Mouse (Mus musculus) MEL (cell line): ENCODE measurements around the gene Tbc1d9. TPM values are rescaled to one million over a fixed set of nuclear protein-coding genes. Genes with fewer than 3 reads are reported as not detected.

ENCODE experiments used
- DNase-seq: peaks from one replicate; pipeline ENCODE4 v3.0.0; 2011; ENCODE audit warnings: low read depth, low spot score
- H3K27ac ChIP-seq: 2 replicates; pipeline ENCODE4 v1.5.1; 2012; ENCODE audit warnings: low read depth, mild to moderate bottlenecking, control low read depth, low read length, moderate library complexity; ENCODE audit not compliant: control insufficient read depth
- H3K27me3 ChIP-seq, 2 experiments: fragments of 150-350 bp in 1 of 2; sonication (generic) in 1 of 2; 2 replicates each; pipeline ENCODE4 v1.6.1; 2012; ENCODE audit warnings: low read length in 2 of 2, mild to moderate bottlenecking in 2 of 2, improper control_type of control experiment in 1 of 2, moderate library complexity in 1 of 2; ENCODE audit not compliant: insufficient read depth in 2 of 2, control insufficient read depth in 1 of 2
- H3K36me3 ChIP-seq, 2 experiments: 2 replicates each; pipeline ENCODE4 v1.6.1; 2012 to 2014; ENCODE audit warnings: low read length in 2 of 2, improper control_type of control experiment in 1 of 2, inconsistent platforms in 1 of 2, mild to moderate bottlenecking in 1 of 2; ENCODE audit not compliant: insufficient read depth in 2 of 2, control insufficient read depth in 1 of 2
- H3K4me1 ChIP-seq, 2 experiments: fragments of 150-350 bp in 1 of 2; sonication (generic) in 1 of 2; 2 replicates each; pipeline ENCODE4 v1.6.1; 2012; ENCODE audit warnings: low read length in 2 of 2, improper control_type of control experiment in 1 of 2, mild to moderate bottlenecking in 1 of 2; ENCODE audit not compliant: insufficient read depth in 2 of 2, control insufficient read depth in 1 of 2
- H3K4me3 ChIP-seq, 2 experiments: fragments of 150-350 bp in 1 of 2; sonication (generic) in 1 of 2; 2 replicates each; pipeline ENCODE4 v1.5.1; 2012; ENCODE audit warnings: low read depth in 2 of 2, low read length in 2 of 2, mild to moderate bottlenecking in 2 of 2, moderate library complexity in 2 of 2, control low read depth in 1 of 2, improper control_type of control experiment in 1 of 2; ENCODE audit not compliant: control insufficient read depth in 1 of 2, insufficient read depth in 1 of 2
- H3K79me2 ChIP-seq: 2 replicates; pipeline ENCODE4 v1.6.1; 2012; ENCODE audit warnings: mild to moderate bottlenecking, low read length, moderate library complexity; ENCODE audit not compliant: control insufficient read depth, poor library complexity, insufficient read depth
- H3K9ac ChIP-seq: 2 replicates; pipeline ENCODE4 v1.6.1; 2012; ENCODE audit warnings: low read depth, mild to moderate bottlenecking, control low read depth, low read length, moderate library complexity; ENCODE audit not compliant: control insufficient read depth, poor library complexity, severe bottlenecking
- H3K9me3 ChIP-seq: fragments of 150-350 bp; sonication (generic); replicated peaks from 2 replicates; pipeline ENCODE4 v1.6.1; 2012; ENCODE audit warnings: mild to moderate bottlenecking, low read length, improper control_type of control experiment, moderate library complexity; ENCODE audit not compliant: insufficient read depth
- CHD1 ChIP-seq: IDR thresholded peaks from 2 replicates; pipeline ENCODE4 v1.6.1; 2012; ENCODE audit warnings: low read depth, mild to moderate bottlenecking, inconsistent platforms, low read length, improper control_type of control experiment
- CHD2 ChIP-seq: IDR thresholded peaks from 2 replicates; pipeline ENCODE4 v1.6.1; 2011; ENCODE audit warnings: low read length, improper control_type of control experiment
- CTCF ChIP-seq, 3 experiments: IDR thresholded peaks in 2 of 3; conservative IDR thresholded peaks in 1 of 3; 2 replicates each; pipeline ENCODE4 v1.5.1; 2011 to 2012; ENCODE audit warnings: low read length in 3 of 3, low read depth in 2 of 3, mild to moderate bottlenecking in 2 of 3, improper control_type of control experiment in 1 of 3, inconsistent platforms in 1 of 3, mixed read lengths in 1 of 3, moderate library complexity in 1 of 3; ENCODE audit not compliant: control insufficient read depth in 1 of 3, insufficient read depth in 1 of 3, poor library complexity in 1 of 3, severe bottlenecking in 1 of 3
- E2F4 ChIP-seq: IDR thresholded peaks from 2 replicates; pipeline ENCODE4 v1.6.1; 2011; ENCODE audit warnings: low read depth, low read length, improper control_type of control experiment, borderline replicate concordance
- ELF1 ChIP-seq: IDR thresholded peaks from 2 replicates; pipeline ENCODE4 v1.6.1; 2014; ENCODE audit warnings: low read depth, mild to moderate bottlenecking, inconsistent platforms, low read length, improper control_type of control experiment, moderate library complexity
- EP300 ChIP-seq, 2 experiments: IDR thresholded peaks; 2 replicates each; pipeline ENCODE4 v1.6.1; 2011; ENCODE audit warnings: improper control_type of control experiment in 2 of 2, low read length in 2 of 2, low read depth in 1 of 2, mild to moderate bottlenecking in 1 of 2
- ETS1 ChIP-seq: IDR thresholded peaks from 2 replicates; pipeline ENCODE4 v1.6.1; 2012; ENCODE audit warnings: low read depth, mild to moderate bottlenecking, inconsistent platforms, low read length, improper control_type of control experiment, moderate library complexity
- GABPA ChIP-seq: IDR thresholded peaks from 2 replicates; pipeline ENCODE4 v1.6.1; 2012; ENCODE audit warnings: low read depth, mild to moderate bottlenecking, inconsistent platforms, low read length, improper control_type of control experiment, moderate library complexity
- GATA1 ChIP-seq: IDR thresholded peaks from 2 replicates; pipeline ENCODE4 v1.6.1; 2011; ENCODE audit warnings: low read depth, low read length, improper control_type of control experiment
- HCFC1 ChIP-seq: IDR thresholded peaks from 2 replicates; pipeline ENCODE4 v1.6.1; 2012; ENCODE audit warnings: low read depth, mild to moderate bottlenecking, inconsistent platforms, low read length, improper control_type of control experiment, moderate library complexity
- MAFK ChIP-seq: IDR thresholded peaks from 2 replicates; pipeline ENCODE4 v1.6.1; 2011; ENCODE audit warnings: low read depth, mild to moderate bottlenecking, low read length, improper control_type of control experiment, borderline replicate concordance
- MAX ChIP-seq: IDR thresholded peaks from 2 replicates; pipeline ENCODE4 v1.6.1; 2011; ENCODE audit warnings: low read length, improper control_type of control experiment
- MEF2A ChIP-seq: IDR thresholded peaks from 2 replicates; pipeline ENCODE4 v1.6.1; 2014; ENCODE audit warnings: low read depth, mild to moderate bottlenecking, inconsistent platforms, low read length, improper control_type of control experiment; ENCODE audit not compliant: poor library complexity, insufficient replicate concordance, severe bottlenecking; ENCODE audit errors: extremely low read depth
- MYB ChIP-seq: IDR thresholded peaks from 2 replicates; pipeline ENCODE4 v1.6.1; 2011; ENCODE audit warnings: mild to moderate bottlenecking, low read depth, low read length, improper control_type of control experiment
- MYC ChIP-seq: IDR thresholded peaks from 2 replicates; pipeline ENCODE4 v1.6.1; 2011; ENCODE audit warnings: low read depth, mild to moderate bottlenecking, low read length, improper control_type of control experiment, moderate library complexity
- NELFE ChIP-seq: IDR thresholded peaks from 2 replicates; pipeline ENCODE4 v1.6.1; 2011; ENCODE audit warnings: low read depth, low read length, improper control_type of control experiment
- NRF1 ChIP-seq: IDR thresholded peaks from 2 replicates; pipeline ENCODE4 v1.6.1; 2014; ENCODE audit warnings: low read depth, mild to moderate bottlenecking, inconsistent platforms, low read length, improper control_type of control experiment, moderate library complexity; ENCODE audit not compliant: poor library complexity, insufficient read depth, severe bottlenecking
- POLR2A ChIP-seq, 2 experiments: IDR thresholded peaks; 2 replicates each; pipeline ENCODE4 v1.6.1; 2011 to 2012; ENCODE audit warnings: low read length in 2 of 2, mild to moderate bottlenecking in 2 of 2, control low read depth in 1 of 2, improper control_type of control experiment in 1 of 2, low read depth in 1 of 2, moderate library complexity in 1 of 2; ENCODE audit not compliant: control insufficient read depth in 1 of 2, insufficient read depth in 1 of 2, poor library complexity in 1 of 2
- POLR2AphosphoS2 ChIP-seq: IDR thresholded peaks from 2 replicates; pipeline ENCODE4 v1.6.1; 2011; ENCODE audit warnings: low read length, improper control_type of control experiment
- RAD21 ChIP-seq: IDR thresholded peaks from 2 replicates; pipeline ENCODE4 v1.6.1; 2011; ENCODE audit warnings: mild to moderate bottlenecking, low read depth, low read length, improper control_type of control experiment
- RCOR1 ChIP-seq: IDR thresholded peaks from 2 replicates; pipeline ENCODE4 v1.6.1; 2012; ENCODE audit warnings: low read depth, mild to moderate bottlenecking, inconsistent platforms, low read length, improper control_type of control experiment
- SIN3A ChIP-seq: IDR thresholded peaks from 2 replicates; pipeline ENCODE4 v1.6.1; 2012; ENCODE audit warnings: low read length, improper control_type of control experiment, inconsistent platforms
- SMC3 ChIP-seq: IDR thresholded peaks from 2 replicates; pipeline ENCODE4 v1.6.1; 2011; ENCODE audit warnings: low read depth, low read length, improper control_type of control experiment
- TAL1 ChIP-seq: IDR thresholded peaks from 2 replicates; pipeline ENCODE4 v1.6.1; 2012; ENCODE audit warnings: mild to moderate bottlenecking, inconsistent platforms, low read length, moderate library complexity, mixed read lengths
- UBTF ChIP-seq: IDR thresholded peaks from 2 replicates; pipeline ENCODE4 v1.6.1; 2012; ENCODE audit warnings: low read depth, mild to moderate bottlenecking, inconsistent platforms, low read length, improper control_type of control experiment, moderate library complexity, borderline replicate concordance; ENCODE audit not compliant: insufficient read depth
- USF1 ChIP-seq: IDR thresholded peaks from 2 replicates; pipeline ENCODE4 v1.6.1; 2014; ENCODE audit warnings: low read depth, mild to moderate bottlenecking, inconsistent platforms, low read length, improper control_type of control experiment, moderate library complexity
- USF2 ChIP-seq, 2 experiments: IDR thresholded peaks; 2 replicates each; pipeline ENCODE4 v1.6.1; 2011 to 2012; ENCODE audit warnings: improper control_type of control experiment in 2 of 2, low read length in 2 of 2, borderline replicate concordance in 1 of 2, inconsistent platforms in 1 of 2, low read depth in 1 of 2, mild to moderate bottlenecking in 1 of 2; ENCODE audit not compliant: insufficient read depth in 1 of 2
- ZC3H11A ChIP-seq: IDR thresholded peaks from 2 replicates; pipeline ENCODE4 v1.6.1; 2012; ENCODE audit warnings: low read depth, mild to moderate bottlenecking, inconsistent platforms, low read length, improper control_type of control experiment
- ZNF384 ChIP-seq: IDR thresholded peaks from 2 replicates; pipeline ENCODE4 v1.6.1; 2012; ENCODE audit warnings: low read depth, mild to moderate bottlenecking, inconsistent platforms, low read length, improper control_type of control experiment
- polyA plus RNA-seq, 2 experiments: library from polyadenylated mRNA; stranded (reverse) in 1 of 2; unstranded in 1 of 2; fragments of >175 nt in 1 of 2; fragments of >200 nt in 1 of 2; gene quantifications; 2 replicates each; pipeline versions ENCODE4 v1.2.1 to v1.2.4; 2012; ENCODE audit warnings: low replicate concordance in 2 of 2, low read depth in 1 of 2; ENCODE audit not compliant: insufficient read length in 2 of 2, insufficient read depth in 1 of 2, missing spikeins in 1 of 2
- total RNA-seq: library from RNA; depleted of rRNA; stranded (reverse); fragments of 300-350 nt; gene quantifications from 2 replicates; pipeline ENCODE4 v1.2.3, GENCODE M21; 2012

Tbc1d9 gene
- total and polyA plus RNA-seq, 3 experiments, result not detected

- peak; percentile 65 for TF ChIP-seq RCOR1
- no peak for TF ChIP-seq ZC3H11A
- peak; percentile 33 for TF ChIP-seq SIN3A
- peak; percentile 74 for TF ChIP-seq TAL1
- TF ChIP-seq CHD2, result no peak
- no peak for TF ChIP-seq ZNF384
- no peak for TF ChIP-seq ELF1
- peak; percentile 88 for TF ChIP-seq USF1
- TF ChIP-seq SMC3, result no peak
- no peak for TF ChIP-seq MEF2A
- TF ChIP-seq MAFK, result no peak
- TF ChIP-seq EP300 (IDR thresholded peaks at IDR 0.05; ENCODE audit: low read depth in 1 of 2, low read length in 2 of 2), result peak; percentile 84 to 91
- TF ChIP-seq CHD1, result no peak
- TF ChIP-seq GABPA, result no peak
- no peak for TF ChIP-seq E2F4
Measured at GRCm38 (mm10) chr8:83215065-83215464, 49.9 kb downstream of the Tbc1d9 start (continued).

GRCm38 (mm10) chr8:83216520-83216919, 51.4 kb downstream of the Tbc1d9 start:
- H3K9ac ChIP-seq, result no peak overlapping the region
- no peaks in the 10 kb centered on the region for H3K9me3 ChIP-seq
- DNase-seq, result no peak
- no peaks in the 10 kb centered on the region for H3K79me2 ChIP-seq
- peaks cover 0 to 8% of the 10 kb centered on the region in 2 experiments; a peak in 2 of 4 replicates for H3K4me1 ChIP-seq
- H3K4me3 ChIP-seq, result no peak overlapping the region
- H3K27ac ChIP-seq, result no peak overlapping the region
- TF ChIP-seq ELF1, result no peak
- TF ChIP-seq POLR2A (IDR thresholded peaks at IDR 0.05; ENCODE audit: control insufficient read depth in 1 of 2, insufficient read depth in 1 of 2, low read depth in 1 of 2, low read length in 2 of 2, poor library complexity in 1 of 2), result no peak
- TF ChIP-seq ETS1, result no peak
- TF ChIP-seq MYB, result no peak
- TF ChIP-seq MAX, result no peak
- peaks cover 0 to 5% of the 10 kb centered on the region in 2 experiments; a peak in 2 of 4 replicates for H3K36me3 ChIP-seq
- H3K27me3 ChIP-seq, result no peaks in the 10 kb centered on the region

- Histone ChIP-seq H3K36me3 (peaks cover 0 to 5% of the 10 kb centered on the region in 2 experiments; a peak in 2 of 4 replicates), H3K27ac (no peak overlapping the region), H3K9ac (no peak overlapping the region)
- TF ChIP-seq NELFE, result no peak
- TF ChIP-seq HCFC1, result no peak
- no peak for TF ChIP-seq POLR2AphosphoS2
- TF ChIP-seq UBTF, result no peak
- TF ChIP-seq GATA1, result no peak
- TF ChIP-seq ETS1, result no peak
- no peak for TF ChIP-seq MYC
- no peak for TF ChIP-seq RAD21
- no peak for TF ChIP-seq E2F4
- no peak for TF ChIP-seq ZNF384
- no peak for TF ChIP-seq CTCF (IDR thresholded peaks at IDR 0.05 in 2 of 3, conservative IDR thresholded peaks at IDR 0.05 in 1 of 3; ENCODE audit: control insufficient read depth in 1 of 3, insufficient read depth in 1 of 3, low read depth in 2 of 3, low read length in 3 of 3, poor library complexity in 1 of 3, severe bottlenecking in 1 of 3)
- no peak for TF ChIP-seq NRF1
- TF ChIP-seq MEF2A, result no peak
- TF ChIP-seq USF2 (IDR thresholded peaks at IDR 0.05; ENCODE audit: borderline replicate concordance in 1 of 2, insufficient read depth in 1 of 2, low read depth in 1 of 2, low read length in 2 of 2), result no peak
- no peak for TF ChIP-seq SMC3
- TF ChIP-seq MAFK, result no peak
- TF ChIP-seq ELF1, result no peak
Measured at GRCm38 (mm10) chr8:83217196-83217595, 52.0 kb downstream of the Tbc1d9 start.

More at GRCm38 (mm10) chr8:83217196-83217595, 52.0 kb downstream of the Tbc1d9 start:
- Histone ChIP-seq H3K79me2 (no peaks in the 10 kb centered on the region), H3K4me3 (no peak overlapping the region), H3K27me3 (no peaks in the 10 kb centered on the region), H3K4me1 (peaks cover 0 to 8% of the 10 kb centered on the region in 2 experiments; a peak in 2 of 4 replicates), H3K9me3 (no peaks in the 10 kb centered on the region)
- DNase-seq, result no peak
